In genomic region chr1:23184728-23185127, GRCm38 (mm10) we compare ENCODE assay signal across 12 mouse cellular contexts.
DNase-seq lines count a peak whose midpoint lies in the region; ATAC-seq and TF ChIP-seq lines count a peak whose summit lies in the region.
"Had no signal": no experiment of that assay in that cellular context is flagged by ENCODE, and none has a peak within 500 bp of the region (broad histone marks: within the 10 kb centered on the region; RNA-seq: fewer than 3 reads in every experiment).

No protein-coding gene starts in this region.

- H3K4me1 ChIP-seq in MEL (ENCODE audit: control insufficient read depth in 1 of 2, insufficient read depth in 2 of 2, low read length in 2 of 2): peaks cover 0 to 5% of the 10 kb centered on the region in 2 experiments; a peak in 1 of 4 replicates
- peaks cover 10% of the 10 kb centered on the region for H3K4me1 ChIP-seq in heart, postnatal 0 days (ENCODE audit: control insufficient read depth, insufficient read depth)
- H3K4me1 ChIP-seq: neural tube, embryonic 15.5 days had no signal

- DNase-seq in MEL (ENCODE audit: low read depth, low spot score) (peak; percentile 13), MEL-GATA-1-ER (ENCODE audit: extremely low read depth, low read depth) (peak; percentile 7)
- peak; percentile 41 for DNase-seq in heart, postnatal 0 days (ENCODE audit: low spot score)
- peak; percentile 3 to 10 for DNase-seq in kidney, postnatal 4 days
- no peak for DNase-seq in left cerebral cortex, postnatal 25 days (ENCODE audit: low spot score in 2 of 2)
- no peak for DNase-seq in cerebellum, adult 11 months
- no peak for DNase-seq in left cerebral cortex, adult 9 months (ENCODE audit: low spot score in 2 of 2)
- DNase-seq: right cerebral cortex, postnatal 14 days; thymus, postnatal 4 days had no signal

- intact Hi-C loops in left cerebral cortex, postnatal 25 days (cut with DNase I): no loop called here

- TF ChIP-seq EP300 in MEL (IDR thresholded peaks at IDR 0.05; ENCODE audit: low read depth in 1 of 2, low read length in 2 of 2): no peak
- no peak for TF ChIP-seq EP300 in heart, postnatal 0 days (IDR thresholded peaks at IDR 0.05; ENCODE audit: low read depth)

- peaks cover 0 to 2% of the 10 kb centered on the region in 2 experiments; a peak in 1 of 4 replicates for H3K36me3 ChIP-seq in MEL (ENCODE audit: control insufficient read depth in 1 of 2, insufficient read depth in 2 of 2, low read length in 2 of 2)
- H3K36me3 ChIP-seq in heart, postnatal 0 days (replicated peaks; ENCODE audit: control insufficient read depth, insufficient read depth, low read length): no peaks in the 10 kb centered on the region
- H3K36me3 ChIP-seq: neural tube, embryonic 15.5 days had no signal

- no peak overlapping the region for H3K4me3 ChIP-seq in MEL (ENCODE audit: control insufficient read depth in 1 of 2, insufficient read depth in 1 of 2, low read depth in 2 of 2, low read length in 2 of 2)
- H3K4me3 ChIP-seq in heart, postnatal 0 days (ENCODE audit: low read depth, low read length): no peak overlapping the region
- H3K4me3 ChIP-seq: neural tube, embryonic 15.5 days had no signal

- TF ChIP-seq RAD21 in MEL (IDR thresholded peaks at IDR 0.05; ENCODE audit: low read depth, low read length): no peak

- no peak overlapping the region for H3K9ac ChIP-seq in MEL (ENCODE audit: control insufficient read depth, low read depth, low read length, poor library complexity, severe bottlenecking)
- no peak overlapping the region for H3K9ac ChIP-seq in heart, postnatal 0 days (replicated peaks; ENCODE audit: low read depth, low read length)
- H3K9ac ChIP-seq: liver, embryonic 14.5 days; neural tube, embryonic 15.5 days had no signal

- no peak for TF ChIP-seq POLR2A in MEL (IDR thresholded peaks at IDR 0.05; ENCODE audit: control insufficient read depth in 1 of 2, insufficient read depth in 1 of 2, low read depth in 1 of 2, low read length in 2 of 2, poor library complexity in 1 of 2)

- H3K9me3 ChIP-seq in MEL (replicated peaks; ENCODE audit: insufficient read depth, low read length): no peaks in the 10 kb centered on the region
- H3K9me3 ChIP-seq in heart, postnatal 0 days (replicated peaks; ENCODE audit: control insufficient read depth, low read length): no peaks in the 10 kb centered on the region
- H3K9me3 ChIP-seq: neural tube, embryonic 15.5 days had no signal

- no peaks in the 10 kb centered on the region for H3K27me3 ChIP-seq in MEL (ENCODE audit: control insufficient read depth in 1 of 2, insufficient read depth in 2 of 2, low read length in 2 of 2)
- no peaks in the 10 kb centered on the region for H3K27me3 ChIP-seq in heart, postnatal 0 days (ENCODE audit: control insufficient read depth, insufficient read depth, low read length)
- H3K27me3 ChIP-seq: neural tube, embryonic 15.5 days had no signal

- no peaks in the 10 kb centered on the region for H3K79me2 ChIP-seq in MEL (ENCODE audit: control insufficient read depth, insufficient read depth, low read length, poor library complexity)

- no peak for TF ChIP-seq CTCF in MEL (IDR thresholded peaks at IDR 0.05 in 2 of 3, conservative IDR thresholded peaks at IDR 0.05 in 1 of 3; ENCODE audit: control insufficient read depth in 1 of 3, insufficient read depth in 1 of 3, low read depth in 2 of 3, low read length in 3 of 3, poor library complexity in 1 of 3, severe bottlenecking in 1 of 3)
- TF ChIP-seq CTCF in heart, postnatal 0 days (IDR thresholded peaks at IDR 0.05; ENCODE audit: low read depth): no peak

- peak; percentile 37 for ATAC-seq in heart, postnatal 0 days (ENCODE audit: insufficient read depth, low read depth)
- ATAC-seq: midbrain, embryonic 16.5 days had no signal

- H3K27ac ChIP-seq in MEL (ENCODE audit: control insufficient read depth, low read depth, low read length): no peak overlapping the region
- peak overlapping the region; percentile 51 for H3K27ac ChIP-seq in heart, postnatal 0 days (ENCODE audit: low read depth)
- H3K27ac ChIP-seq: liver, embryonic 14.5 days; neural tube, embryonic 15.5 days had no signal

- 60% methylated on average over 9 of the region's 9 CpGs for WGBS in heart, postnatal 0 days

- no peak overlapping the region for H3K4me2 ChIP-seq in heart, postnatal 0 days (ENCODE audit: low read depth, low read length)
- H3K4me2 ChIP-seq: neural tube, embryonic 15.5 days had no signal

TF ChIP-seq in MEL, 35 proteins besides CTCF, POLR2A, EP300 and RAD21:
- no peak for TF ChIP-seq KAT2A (conservative IDR thresholded peaks at IDR 0.05; ENCODE audit: low read depth, low read length)
- TF ChIP-seq GATA1 (IDR thresholded peaks at IDR 0.05; ENCODE audit: low read depth, low read length): 0 out of 2 replicates have a peak, but pooled peaks have one; percentile 5
- TF ChIP-seq MYC (IDR thresholded peaks at IDR 0.05; ENCODE audit: low read depth, low read length): no peak
- TF ChIP-seq MAFK (IDR thresholded peaks at IDR 0.05; ENCODE audit: borderline replicate concordance, low read depth, low read length): no peak
- no peak for TF ChIP-seq ETS1 (IDR thresholded peaks at IDR 0.05; ENCODE audit: low read depth, low read length)
- TF ChIP-seq GABPA (IDR thresholded peaks at IDR 0.05; ENCODE audit: low read depth, low read length): no peak
- TF ChIP-seq BHLHE40 (IDR thresholded peaks at IDR 0.05; ENCODE audit: borderline replicate concordance, low read depth, low read length): no peak
- TF ChIP-seq CHD1 (IDR thresholded peaks at IDR 0.05; ENCODE audit: low read depth, low read length): no peak

Comparison
In these comparisons a context has a peak if more than half of its experiments do, and no peak if none do; other contexts are left out.
1. DNase-seq: peak in MEL (single experiment), MEL-GATA-1-ER (single experiment), heart, postnatal 0 days (single experiment) and kidney, postnatal 4 days (2 of 2); none in left cerebral cortex, postnatal 25 days (0 of 2), cerebellum, adult 11 months (single experiment) and left cerebral cortex, adult 9 months (0 of 2).